Mouse (Mus musculus) right cerebral cortex, adult 18-20 months (tissue): ENCODE measurements around the gene Slc34a3.
A peak's percentile ranks its signal among the peaks of the same experiment; 100 is the strongest.

Experiments
- DNase-seq: peaks from one replicate; pipeline ENCODE4 v3.0.0; 2022; ENCODE audit warnings: mixed read lengths

The Slc34a3 gene

GRCm38 (mm10) chr2:25246183-25247072 lies 12.3 kb upstream of the Slc34a3 start, which contains the start of gene AL732309.1:
Gene AL732309.1 (minus strand): TSS chr2:25246863.
- DNase-seq: no peak

GRCm38 (mm10) chr2:25244144-25244543 lies 10.0 kb upstream of the Slc34a3 start:
- DNase-seq: no peak

- DNase-seq: no peak
Observed at GRCm38 (mm10) chr2:25243342-25243741, 9.2 kb upstream of the Slc34a3 start.

- peak; percentile 53 for DNase-seq
Observed at GRCm38 (mm10) chr2:25242101-25242506, 7.9 kb upstream of the Slc34a3 start, which contains the start of the genes Rnf208 and Cysrt1. Gene Rnf208 (plus strand): TSS chr2:25242255. Gene Cysrt1 (minus strand): TSS chr2:25242452.

GRCm38 (mm10) chr2:25241438-25241775 lies 7.2 kb upstream of the Slc34a3 start:
- DNase-seq: no peak

GRCm38 (mm10) chr2:25240723-25241437 lies 6.7 kb upstream of the Slc34a3 start:
- peak; percentile 87 for DNase-seq

- no peak for DNase-seq
Observed at GRCm38 (mm10) chr2:25240310-25240709, 6.1 kb upstream of the Slc34a3 start.

- DNase-seq: no peak
Observed at GRCm38 (mm10) chr2:25239766-25240165, 5.6 kb upstream of the Slc34a3 start.

- DNase-seq: no peak
Observed at GRCm38 (mm10) chr2:25238106-25238505, 3.9 kb upstream of the Slc34a3 start.

GRCm38 (mm10) chr2:25237522-25237921 lies 3.4 kb upstream of the Slc34a3 start:
- no peak for DNase-seq

GRCm38 (mm10) chr2:25236614-25237013 lies 2.5 kb upstream of the Slc34a3 start, which contains the start of gene Rnf224:
Gene Rnf224 (minus strand): TSS chr2:25236787.
- no peak for DNase-seq

GRCm38 (mm10) chr2:25234551-25235220 lies 522 bp upstream of the Slc34a3 start:
- DNase-seq: no peak

- no peak for DNase-seq
Observed at GRCm38 (mm10) chr2:25233421-25233820, 743 bp downstream of the Slc34a3 start.

GRCm38 (mm10) chr2:25231038-25231437 lies 3.1 kb downstream of the Slc34a3 start:
- no peak for DNase-seq

GRCm38 (mm10) chr2:25230581-25230980 lies 3.6 kb downstream of the Slc34a3 start:
- DNase-seq: no peak

- DNase-seq: no peak
Observed at GRCm38 (mm10) chr2:25229582-25229981, 4.6 kb downstream of the Slc34a3 start.

- DNase-seq: no peak
Observed at GRCm38 (mm10) chr2:25228995-25229530, 5.1 kb downstream of the Slc34a3 start.

GRCm38 (mm10) chr2:25228431-25228889 lies 5.7 kb downstream of the Slc34a3 start:
- DNase-seq: peak; percentile 88

GRCm38 (mm10) chr2:25227406-25227805 lies 6.8 kb downstream of the Slc34a3 start:
- no peak for DNase-seq

- peak; percentile 56 for DNase-seq
Observed at GRCm38 (mm10) chr2:25226864-25227263, 7.3 kb downstream of the Slc34a3 start.

GRCm38 (mm10) chr2:25225811-25226379 lies 8.3 kb downstream of the Slc34a3 start:
- no peak for DNase-seq
